Mouse (Mus musculus) myocyte (in vitro differentiated cells): Measurements from ENCODE around the gene Pbrm1. TPM values are rescaled to one million over a fixed set of nuclear protein-coding genes. Genes with fewer than 3 reads are reported as not detected.

Experiments
- H3K27me3 ChIP-seq: one replicate; pipeline ENCODE4 v1.6.1; 2011; ENCODE audit not compliant: control insufficient read depth, insufficient read depth, insufficient read length
- H3K36me3 ChIP-seq: one replicate; pipeline ENCODE4 v1.6.1; 2011; ENCODE audit not compliant: control insufficient read depth, insufficient read depth
- H3K4me2 ChIP-seq: one replicate; pipeline ENCODE4 v1.6.1; 2011; ENCODE audit warnings: low read depth, control low read depth
- H3K4me3 ChIP-seq: one replicate; pipeline ENCODE4 v1.5.1; 2011; ENCODE audit warnings: mild to moderate bottlenecking, control low read depth, moderate library complexity
- H3K79me2 ChIP-seq: one replicate; pipeline ENCODE4 v1.6.1; 2011; ENCODE audit not compliant: control insufficient read depth, insufficient read depth
- H3ac ChIP-seq: one replicate; pipeline ENCODE4 v1.6.1; 2011; ENCODE audit not compliant: control insufficient read depth, insufficient read length
- CEBPB ChIP-seq: IDR thresholded peaks from 2 replicates; pipeline ENCODE4 v1.6.1; 2011; ENCODE audit warnings: mild to moderate bottlenecking, moderate library complexity; ENCODE audit not compliant: poor library complexity, insufficient read depth, severe bottlenecking
- E2F4 ChIP-seq: IDR thresholded peaks from one replicate; pipeline ENCODE4 v1.6.1; 2011; ENCODE audit warnings: mild to moderate bottlenecking, control low read depth, moderate library complexity; ENCODE audit not compliant: insufficient read depth
- MAX ChIP-seq: IDR thresholded peaks from one replicate; pipeline ENCODE4 v1.6.1; 2011; ENCODE audit warnings: low read depth, mild to moderate bottlenecking, control low read depth
- MYOD1 ChIP-seq, 3 experiments: IDR thresholded peaks; one replicate each; pipeline ENCODE4 v1.6.1; 2011; ENCODE audit warnings: control low read depth in 2 of 3, low read depth in 2 of 3, mild to moderate bottlenecking in 2 of 3, moderate library complexity in 1 of 3; ENCODE audit not compliant: insufficient read length in 2 of 3, control insufficient read depth in 1 of 3
- MYOG ChIP-seq, 3 experiments: IDR thresholded peaks; one replicate each; pipeline ENCODE4 v1.6.1; 2011; ENCODE audit warnings: control low read depth in 2 of 3, low read depth in 2 of 3, mild to moderate bottlenecking in 2 of 3; ENCODE audit not compliant: insufficient read length in 2 of 3, control insufficient read depth in 1 of 3, insufficient read depth in 1 of 3
- POLR2A ChIP-seq: IDR thresholded peaks from one replicate; pipeline ENCODE4 v1.6.1; 2011; ENCODE audit warnings: low read depth, mild to moderate bottlenecking, control low read depth, moderate library complexity; ENCODE audit not compliant: insufficient read length
- POLR2AphosphoS2 ChIP-seq: IDR thresholded peaks from one replicate; pipeline ENCODE4 v1.6.1; 2011; ENCODE audit warnings: low read depth, control low read depth; ENCODE audit not compliant: insufficient read length
- REST ChIP-seq: IDR thresholded peaks from one replicate; pipeline ENCODE4 v1.6.1; 2011; ENCODE audit warnings: mild to moderate bottlenecking, control low read depth, moderate library complexity; ENCODE audit not compliant: insufficient read depth, insufficient read length
- SRF ChIP-seq: IDR thresholded peaks from one replicate; pipeline ENCODE4 v1.6.1; 2011; ENCODE audit warnings: low read depth; ENCODE audit not compliant: control insufficient read depth, insufficient read length
- TCF12 ChIP-seq: IDR thresholded peaks from one replicate; pipeline ENCODE4 v1.6.1; 2011; ENCODE audit warnings: mild to moderate bottlenecking, control low read depth; ENCODE audit not compliant: poor library complexity, insufficient read depth, severe bottlenecking
- TCF3 ChIP-seq: IDR thresholded peaks from one replicate; pipeline ENCODE4 v1.6.1; 2011; ENCODE audit warnings: low read depth, control low read depth; ENCODE audit not compliant: insufficient read length
- USF1 ChIP-seq: IDR thresholded peaks from one replicate; pipeline ENCODE4 v1.6.1; 2011; ENCODE audit warnings: low read depth, mild to moderate bottlenecking, control low read depth, moderate library complexity
- polyA plus RNA-seq: library from polyadenylated mRNA; unstranded; fragments of >200 nt; fragmentation: generic; extraction: Trizol; gene quantifications from one replicate; pipeline ENCODE4 v1.2.1, GENCODE M21; 2012; ENCODE audit warnings: missing spikeins

The Pbrm1 gene
- polyA plus RNA-seq, 1 experiment, result 14.1 TPM

GRCm38 (mm10) chr14:31131272-31131821 lies 112.4 kb downstream of the Pbrm1 start:
- H3ac ChIP-seq, result peak overlapping the region; percentile 74
- peak overlapping the region; percentile 76 for H3K4me2 ChIP-seq
- H3K79me2 ChIP-seq, result peaks cover 24% of the 10 kb centered on the region
- H3K27me3 ChIP-seq, result no peaks in the 10 kb centered on the region
- no peak for TF ChIP-seq MYOD1 (IDR thresholded peaks at IDR 0.05; ENCODE audit: control insufficient read depth in 1 of 3, insufficient read length in 2 of 3, low read depth in 2 of 3)
- peak overlapping the region; percentile 39 for H3K4me3 ChIP-seq
- peaks cover 3% of the 10 kb centered on the region for H3K36me3 ChIP-seq

GRCm38 (mm10) chr14:31132031-31132430 lies 113.1 kb downstream of the Pbrm1 start:
- Histone ChIP-seq H3K27me3 (no peaks in the 10 kb centered on the region), H3K79me2 (peaks cover 17% of the 10 kb centered on the region), H3ac (peak overlapping the region; percentile 74), H3K36me3 (peaks cover 3% of the 10 kb centered on the region), H3K4me3 (peak overlapping the region; percentile 39), H3K4me2 (peak overlapping the region; percentile 76)
- TF ChIP-seq MYOD1 (IDR thresholded peaks at IDR 0.05; ENCODE audit: control insufficient read depth in 1 of 3, insufficient read length in 2 of 3, low read depth in 2 of 3), result no peak
- TF ChIP-seq TCF12, result no peak
- TF ChIP-seq USF1, result no peak
- no peak for TF ChIP-seq POLR2AphosphoS2
- TF ChIP-seq MYOG (IDR thresholded peaks at IDR 0.05; ENCODE audit: control insufficient read depth in 1 of 3, insufficient read depth in 1 of 3, insufficient read length in 2 of 3, low read depth in 2 of 3), result no peak

GRCm38 (mm10) chr14:31132491-31132975 lies 113.6 kb downstream of the Pbrm1 start:
- peaks cover 3% of the 10 kb centered on the region for H3K36me3 ChIP-seq
- H3ac ChIP-seq, result no peak overlapping the region
- peaks cover 12% of the 10 kb centered on the region for H3K79me2 ChIP-seq
- no peaks in the 10 kb centered on the region for H3K27me3 ChIP-seq
- TF ChIP-seq CEBPB, result no peak
- TF ChIP-seq POLR2AphosphoS2, result no peak
- no peak for TF ChIP-seq MYOD1 (IDR thresholded peaks at IDR 0.05; ENCODE audit: control insufficient read depth in 1 of 3, insufficient read length in 2 of 3, low read depth in 2 of 3)
- no peak for TF ChIP-seq REST
- no peak for TF ChIP-seq E2F4
- no peak for TF ChIP-seq TCF12
- TF ChIP-seq MAX, result no peak
- no peak for TF ChIP-seq SRF
- TF ChIP-seq TCF3, result no peak
- no peak for TF ChIP-seq MYOG (IDR thresholded peaks at IDR 0.05; ENCODE audit: control insufficient read depth in 1 of 3, insufficient read depth in 1 of 3, insufficient read length in 2 of 3, low read depth in 2 of 3)
- no peak for TF ChIP-seq POLR2A
- TF ChIP-seq USF1, result no peak
- peak overlapping the region; percentile 76 for H3K4me2 ChIP-seq
- peak overlapping the region; percentile 39 for H3K4me3 ChIP-seq

- Histone ChIP-seq H3K79me2 (peaks cover 6% of the 10 kb centered on the region), H3K36me3 (peaks cover 3% of the 10 kb centered on the region), H3K4me2 (peak overlapping the region; percentile 76), H3K4me3 (no peak overlapping the region), H3ac (no peak overlapping the region), H3K27me3 (no peaks in the 10 kb centered on the region)
- no peak for TF ChIP-seq SRF
- TF ChIP-seq MYOD1 (IDR thresholded peaks at IDR 0.05; ENCODE audit: control insufficient read depth in 1 of 3, insufficient read length in 2 of 3, low read depth in 2 of 3), result no peak
- TF ChIP-seq TCF3, result no peak
- TF ChIP-seq REST, result no peak
- no peak for TF ChIP-seq POLR2A
- TF ChIP-seq POLR2AphosphoS2, result no peak
- TF ChIP-seq E2F4, result no peak
- no peak for TF ChIP-seq MYOG (IDR thresholded peaks at IDR 0.05; ENCODE audit: control insufficient read depth in 1 of 3, insufficient read depth in 1 of 3, insufficient read length in 2 of 3, low read depth in 2 of 3)
- TF ChIP-seq CEBPB, result no peak
- TF ChIP-seq USF1, result no peak
- no peak for TF ChIP-seq MAX
- no peak for TF ChIP-seq TCF12
Observed at GRCm38 (mm10) chr14:31133023-31133665, 114.2 kb downstream of the Pbrm1 start.
